Mouse (Mus musculus) adrenal gland (tissue): ENCODE data around the gene Gas6.

ENCODE experiments used
- intact Hi-C: fragments of 180-260 bp; cut with DNase I; formaldehyde crosslinking; loops from one replicate; pipeline ENCODE4 v1.15.1; 2025

The Gas6 gene

GRCm38 (mm10) chr8:13507284-13507937 is 13.1 kb upstream of the Gas6 start:
- intact Hi-C loops: no loop called here

- intact Hi-C loops: no loop called here
Observed at GRCm38 (mm10) chr8:13506849-13507248, 12.6 kb upstream of the Gas6 start.

- intact Hi-C loops: loop anchor here (5.0 kb wide), 1 partner anchor 37 kb away; no protein-coding TSS in a partner anchor
Observed at GRCm38 (mm10) chr8:13504894-13505674, 10.8 kb upstream of the Gas6 start.

- intact Hi-C loops: loop anchor here (5.0 kb wide), 1 partner anchor 38 kb away; no protein-coding TSS in a partner anchor
Observed at GRCm38 (mm10) chr8:13503936-13504606, 9.8 kb upstream of the Gas6 start.

- intact Hi-C loops: loop anchor here (5.0 kb wide), 1 partner anchor 41 kb away; no protein-coding TSS in a partner anchor
Observed at GRCm38 (mm10) chr8:13501221-13501620, 6.9 kb upstream of the Gas6 start.

GRCm38 (mm10) chr8:13493011-13493410 is 1.3 kb downstream of the Gas6 start:
- intact Hi-C loops: no loop called here

GRCm38 (mm10) chr8:13492198-13492995 is 1.9 kb downstream of the Gas6 start:
- intact Hi-C loops: no loop called here

- intact Hi-C loops: no loop called here
Observed at GRCm38 (mm10) chr8:13491491-13492010, 2.7 kb downstream of the Gas6 start.

GRCm38 (mm10) chr8:13489986-13490910 is 4.0 kb downstream of the Gas6 start:
- intact Hi-C loops: no loop called here

GRCm38 (mm10) chr8:13489351-13489750 is 4.9 kb downstream of the Gas6 start:
- intact Hi-C loops: no loop called here

- intact Hi-C loops: no loop called here
Observed at GRCm38 (mm10) chr8:13483191-13483590, 11.1 kb downstream of the Gas6 start.

GRCm38 (mm10) chr8:13482101-13482801 is 12.0 kb downstream of the Gas6 start:
- intact Hi-C loops: no loop called here

GRCm38 (mm10) chr8:13481596-13481995 is 12.7 kb downstream of the Gas6 start:
- intact Hi-C loops: no loop called here

GRCm38 (mm10) chr8:13481089-13481554 is 13.2 kb downstream of the Gas6 start:
- intact Hi-C loops: no loop called here

- intact Hi-C loops: no loop called here
Observed at GRCm38 (mm10) chr8:13475892-13476291, 18.4 kb downstream of the Gas6 start.

GRCm38 (mm10) chr8:13472284-13472683 is 22.0 kb downstream of the Gas6 start:
- intact Hi-C loops: no loop called here

- intact Hi-C loops: no loop called here
Observed at GRCm38 (mm10) chr8:13471484-13471883, 22.8 kb downstream of the Gas6 start.

GRCm38 (mm10) chr8:13468737-13469136 is 25.6 kb downstream of the Gas6 start:
- intact Hi-C loops: no loop called here

GRCm38 (mm10) chr8:13466989-13467388 is 27.3 kb downstream of the Gas6 start:
- intact Hi-C loops: no loop called here
